ENCODE assay signal across 31 mouse cellular contexts in genomic region chr11:94290062-94290740, GRCm38 (mm10). TPM values are rescaled to one million over a fixed set of nuclear protein-coding genes. Genes with fewer than 3 reads are reported as not detected.
A peak's percentile ranks its signal among the peaks of the same experiment; 100 is the strongest.
DNase-seq lines count a peak whose midpoint lies in the region; ATAC-seq and TF ChIP-seq lines count a peak whose summit lies in the region.
"Had no signal": no experiment of that assay in that cellular context is flagged by ENCODE, and none has a peak within 500 bp of the region (broad histone marks: within the 10 kb centered on the region; RNA-seq: fewer than 3 reads in every experiment).

No protein-coding gene starts in this region.

- H3K4me3 ChIP-seq in CH12.LX (replicated peaks in 1 of 3; ENCODE audit: low read depth in 2 of 3, low read length in 2 of 3, poor library complexity in 1 of 3), result no peak overlapping the region
- H3K4me3 ChIP-seq in G1E (ENCODE audit: low read depth, low read length), result no peak overlapping the region
- peak overlapping the region in 1 of 2 experiments; percentile 25; a peak in 1 of 4 replicates for H3K4me3 ChIP-seq in liver, embryonic 14.5 days (ENCODE audit: insufficient read depth in 1 of 2, low read depth in 2 of 2, low read length in 2 of 2)
- H3K4me3 ChIP-seq: forebrain, embryonic 10.5 days; hindbrain, embryonic 12.5 days; limb, embryonic 12.5 days; megakaryocyte, embryonic 14.5 days had no signal

- no peaks in the 10 kb centered on the region for H3K9me3 ChIP-seq in CH12.LX (replicated peaks; ENCODE audit: low read length)
- no peaks in the 10 kb centered on the region for H3K9me3 ChIP-seq in G1E (replicated peaks)
- H3K9me3 ChIP-seq in liver, embryonic 14.5 days (ENCODE audit: control insufficient read depth, low read length), result no peaks in the 10 kb centered on the region
- H3K9me3 ChIP-seq: forebrain, embryonic 10.5 days; hindbrain, embryonic 12.5 days; limb, embryonic 12.5 days; megakaryocyte, embryonic 14.5 days had no signal

- in situ Hi-C loops in CH12.LX (cut with MboI; ENCODE audit: low pct_ligation_motif_present, low pct_unique_long_range_greater_than_20kb, low sequenced_read_pairs), result no loop called here

- peaks cover 19% of the 10 kb centered on the region for H3K79me2 ChIP-seq in CH12.LX (replicated peaks; ENCODE audit: control insufficient read depth, extremely low read depth, insufficient read depth, poor library complexity, severe bottlenecking)

- dilution Hi-C loops in CH12.LX (cut with MboI; ENCODE audit: extremely low pct_ligation_motif_present, extremely low pct_unique_long_range_greater_than_20kb, low sequenced_read_pairs), result no loop called here

- peak; percentile 28; the same call in 1 of the 2 replicates for ATAC-seq in G1E (ENCODE audit: extremely low read depth, insufficient number of reproducible peaks, low FRiP score, poor library complexity, severe bottlenecking)
- peak; percentile 98 for ATAC-seq in erythroid progenitor cell, adult 5-6 weeks (replicated peaks; ENCODE audit: low FRiP score, poor library complexity, severe bottlenecking)
- peak; percentile 98 for ATAC-seq in liver, embryonic 14.5 days (ENCODE audit: insufficient read depth)
- ATAC-seq: forebrain, embryonic 16.5 days had no signal

- TF ChIP-seq EP300 in CH12.LX (IDR thresholded peaks at IDR 0.05; ENCODE audit: low read length), result no peak
- peak; percentile 79 for TF ChIP-seq EP300 in liver, embryonic 14.5 days (IDR thresholded peaks at IDR 0.05; ENCODE audit: low read depth)

- no peak for DNase-seq in CH12.LX (ENCODE audit: extremely low read depth)
- no peak for DNase-seq in G1E (ENCODE audit: low spot score)
- peak; percentile 72 to 80 (median 79) for DNase-seq in liver, embryonic 14.5 days (ENCODE audit: low read depth in 3 of 3, low spot score in 3 of 3)
- DNase-seq in lung, postnatal 4 days, result no peak
- no peak for DNase-seq in layer of hippocampus, postnatal 10 days (ENCODE audit: low spot score in 2 of 2)
- DNase-seq in adipocyte (ENCODE audit: low spot score), result no peak
- no peak for DNase-seq in Muller cell, postnatal 12 days (ENCODE audit: inconsistent ontology term)
- DNase-seq: adrenal gland, adult 8-10 months; cerebellum, adult 9-10 months; gastrocnemius, postnatal 14 days; heart, adult 18-20 months; kidney, adult 2 months; kidney, postnatal 10 days; lung, adult 2 months; lung, postnatal 14 days; midbrain, embryonic 14.5 days; retina, postnatal 1 day; right cerebral cortex, postnatal 25 days had no signal

- H3K36me3 ChIP-seq in CH12.LX (replicated peaks in 1 of 2; ENCODE audit: control insufficient read depth in 1 of 2, insufficient read depth in 1 of 2, low read length in 1 of 2), result peaks cover 79 to 100% of the 10 kb centered on the region in 2 experiments
- peaks cover 95% of the 10 kb centered on the region for H3K36me3 ChIP-seq in G1E (replicated peaks)
- peaks cover 83% of the 10 kb centered on the region for H3K36me3 ChIP-seq in liver, embryonic 14.5 days (replicated peaks; ENCODE audit: control insufficient read depth, insufficient read depth, low read depth)

- 44% methylated on average over 10 of the region's 10 CpGs for WGBS in liver, embryonic 14.5 days (ENCODE audit: insufficient replicate concordance)

- H3K4me2 ChIP-seq in CH12.LX (ENCODE audit: insufficient read depth, low read depth, poor library complexity, severe bottlenecking), result no peak overlapping the region
- H3K4me2 ChIP-seq in liver, embryonic 14.5 days (ENCODE audit: low read depth), result peak overlapping the region; percentile 60
- H3K4me2 ChIP-seq: hindbrain, embryonic 12.5 days; limb, embryonic 12.5 days had no signal

- TF ChIP-seq POLR2A in CH12.LX (IDR thresholded peaks at IDR 0.05; ENCODE audit: low read depth, low read length), result peak; percentile 32; the same call in 1 of the 2 replicates

- H3K9ac ChIP-seq in CH12.LX (ENCODE audit: insufficient read depth, low read depth), result no peak overlapping the region
- peak overlapping the region; percentile 25; the same call in 1 of the 2 replicates for H3K9ac ChIP-seq in liver, embryonic 14.5 days (replicated peaks)
- H3K9ac ChIP-seq: hindbrain, embryonic 12.5 days; limb, embryonic 12.5 days had no signal

- no peak overlapping the region for H3K27ac ChIP-seq in CH12.LX (ENCODE audit: insufficient read depth, low read depth)
- H3K27ac ChIP-seq in liver, embryonic 14.5 days, result peak overlapping the region; percentile 93
- H3K27ac ChIP-seq: forebrain, embryonic 10.5 days; hindbrain, embryonic 12.5 days; limb, embryonic 12.5 days had no signal

- H3K4me1 ChIP-seq in CH12.LX (ENCODE audit: control insufficient read depth in 1 of 2, insufficient read depth in 2 of 2) (no peaks in the 10 kb centered on the region), G1E (ENCODE audit: insufficient read depth, low read depth, low read length) (peaks cover 30% of the 10 kb centered on the region)
- H3K4me1 ChIP-seq in liver, embryonic 14.5 days (replicated peaks; ENCODE audit: control insufficient read depth in 2 of 2, insufficient read depth in 2 of 2, low read length in 1 of 2), result peaks cover 15 to 18% of the 10 kb centered on the region in 2 experiments
- H3K4me1 ChIP-seq: forebrain, embryonic 10.5 days; hindbrain, embryonic 12.5 days; limb, embryonic 12.5 days had no signal

- no peak for TF ChIP-seq CTCF in CH12.LX (conservative IDR thresholded peaks at IDR 0.05 in 1 of 2, IDR thresholded peaks at IDR 0.05 in 1 of 2; ENCODE audit: low read depth in 2 of 2, low read length in 2 of 2)
- TF ChIP-seq CTCF in G1E (IDR thresholded peaks at IDR 0.05; ENCODE audit: low read depth, low read length), result no peak
- TF ChIP-seq CTCF in liver, embryonic 14.5 days (IDR thresholded peaks at IDR 0.05; ENCODE audit: low read depth), result no peak

- no peaks in the 10 kb centered on the region for H3K27me3 ChIP-seq in CH12.LX (replicated peaks)
- no peaks in the 10 kb centered on the region for H3K27me3 ChIP-seq in G1E (ENCODE audit: insufficient read depth, low read length)
- no peaks in the 10 kb centered on the region for H3K27me3 ChIP-seq in liver, embryonic 14.5 days (ENCODE audit: control insufficient read depth, insufficient read depth, low read length)
- H3K27me3 ChIP-seq: hindbrain, embryonic 12.5 days; limb, embryonic 12.5 days; megakaryocyte, embryonic 14.5 days had no signal

- TF ChIP-seq RAD21 in CH12.LX (IDR thresholded peaks at IDR 0.05; ENCODE audit: low read depth, low read length), result no peak

TF ChIP-seq in CH12.LX, 34 proteins besides CTCF, POLR2A, EP300 and RAD21 (continues in another document):
- TF ChIP-seq ZC3H11A (IDR thresholded peaks at IDR 0.05; ENCODE audit: low read depth, low read length) (no peak), TBP (conservative IDR thresholded peaks at IDR 0.05; ENCODE audit: low read depth, low read length) (no peak), CHD2 (IDR thresholded peaks at IDR 0.05; ENCODE audit: low read length) (no peak), ELF1 (IDR thresholded peaks at IDR 0.05; ENCODE audit: low read depth, low read length) (no peak)

RNA-seq across cellular contexts. Expression of gene Gm21885, which starts 8.5 kb away (rescaled TPM):
- total RNA-seq in CH12.LX (2012; rRNA removed) (0.21 and 0.55 TPM in 2 replicates), CH12.LX (2014; rRNA removed) (not detected in 2 replicates), G1E (2014; fragmentation: Nextera tagmentation) (not detected in 2 replicates), G1E (2017) (0.23 TPM in 1 of 2 replicates, not detected in the other)
- polyA plus RNA-seq in CH12.LX (2012; ENCODE audit: insufficient read length, low read depth) (0.30 and 0.33 TPM in 2 replicates), G1E (2012) (not detected in 2 replicates)
- not detected in 2 replicates for total RNA-seq in erythroid progenitor cell, adult 5-6 weeks (2015; ENCODE audit: low replicate concordance)
- total RNA-seq in erythroid progenitor cell, adult 5-6 weeks (2017; ENCODE audit: low replicate concordance), result not detected in 2 replicates
- not detected in 2 replicates for polyA plus RNA-seq in liver, embryonic 14.5 days (2012; rRNA removed)
- 0.32 TPM in 1 of 2 replicates, not detected in the other for polyA plus RNA-seq in liver, embryonic 14.5 days (2014; fragmentation: Nextera tagmentation; extraction: Ambion mirVana)
- not detected for total RNA-seq in layer of hippocampus, postnatal 10 days (2021)
- total RNA-seq: adrenal gland, adult 8-10 months; gastrocnemius, postnatal 14 days; heart, postnatal 25 days; layer of hippocampus, postnatal 25 days; left cerebral cortex, postnatal 14 days had no signal
- polyA plus RNA-seq: C2C12; forebrain, embryonic 10.5 days; kidney, adult 2 months; limb, embryonic 12.5 days; lung, adult 2 months; neural tube, embryonic 11.5 days; thymus, postnatal 0 days; urinary bladder, adult 2 months had no signal

RNA-seq across cellular contexts. Expression of gene Luc7l3, which starts 31.6 kb away (rescaled TPM):
- total RNA-seq in CH12.LX (2012; rRNA removed), result 57.7 and 82.3 TPM in 2 replicates
- total RNA-seq in CH12.LX (2014; rRNA removed), result 69.8 and 82.2 TPM in 2 replicates
- polyA plus RNA-seq in CH12.LX (2012; ENCODE audit: insufficient read length, low read depth), result 246 and 318 TPM in 2 replicates
- 238 and 283 TPM in 2 replicates for total RNA-seq in G1E (2014; fragmentation: Nextera tagmentation)
- total RNA-seq in G1E (2017), result 170 and 260 TPM in 2 replicates
- polyA plus RNA-seq in G1E (2012), result 26.4 and 38.7 TPM in 2 replicates
- total RNA-seq in erythroid progenitor cell, adult 5-6 weeks (2015; ENCODE audit: low replicate concordance), result 261 and 280 TPM in 2 replicates
- total RNA-seq in erythroid progenitor cell, adult 5-6 weeks (2017; ENCODE audit: low replicate concordance), result 596 and 607 TPM in 2 replicates
- 20.6 and 39.1 TPM in 2 replicates for polyA plus RNA-seq in liver, embryonic 14.5 days (2012; rRNA removed)
- 33.7 and 38.7 TPM in 2 replicates for polyA plus RNA-seq in liver, embryonic 14.5 days (2014; fragmentation: Nextera tagmentation; extraction: Ambion mirVana)
- 100 to 1,000 TPM; 127 to 142 TPM for total RNA-seq in layer of hippocampus, postnatal 10 days (2021)

RNA-seq across cellular contexts. Expression of gene Ankrd40, which starts 37.6 kb away (rescaled TPM):
- total RNA-seq in CH12.LX (2012; rRNA removed) (55.7 and 56.0 TPM in 2 replicates), CH12.LX (2014; rRNA removed) (62.0 and 64.5 TPM in 2 replicates), G1E (2014; fragmentation: Nextera tagmentation) (34.4 and 46.0 TPM in 2 replicates), G1E (2017) (46.4 and 48.4 TPM in 2 replicates)
- polyA plus RNA-seq in CH12.LX (2012; ENCODE audit: insufficient read length, low read depth) (97.4 and 98.8 TPM in 2 replicates), G1E (2012) (75.8 and 90.9 TPM in 2 replicates)
- 12.2 and 39.6 TPM in 2 replicates for total RNA-seq in erythroid progenitor cell, adult 5-6 weeks (2015; ENCODE audit: low replicate concordance)
- 22.2 and 28.6 TPM in 2 replicates for total RNA-seq in erythroid progenitor cell, adult 5-6 weeks (2017; ENCODE audit: low replicate concordance)
- 11.7 and 12.6 TPM in 2 replicates for polyA plus RNA-seq in liver, embryonic 14.5 days (2012; rRNA removed)
- 5.1 and 5.5 TPM in 2 replicates for polyA plus RNA-seq in liver, embryonic 14.5 days (2014; fragmentation: Nextera tagmentation; extraction: Ambion mirVana)
- 10 to 100 TPM; 74.1 to 83.6 TPM for total RNA-seq in layer of hippocampus, postnatal 10 days (2021)

RNA-seq across cellular contexts. Expression of gene Wfikkn2, which starts 44.4 kb away (rescaled TPM):
- total RNA-seq in CH12.LX (2012; rRNA removed) (0.04 and 0.08 TPM in 2 replicates), CH12.LX (2014; rRNA removed) (0.08 TPM in 1 of 2 replicates, not detected in the other), G1E (2014; fragmentation: Nextera tagmentation) (not detected in 2 replicates), G1E (2017) (0.05 TPM in 1 of 2 replicates, not detected in the other)
- polyA plus RNA-seq in CH12.LX (2012; ENCODE audit: insufficient read length, low read depth) (0.10 and 0.11 TPM in 2 replicates), G1E (2012) (0.03 TPM in 1 of 2 replicates, not detected in the other)
- total RNA-seq in erythroid progenitor cell, adult 5-6 weeks (2015; ENCODE audit: low replicate concordance), result 0.42 TPM in 1 of 2 replicates, not detected in the other
- total RNA-seq in erythroid progenitor cell, adult 5-6 weeks (2017; ENCODE audit: low replicate concordance), result 0.51 and 0.53 TPM in 2 replicates
- polyA plus RNA-seq in liver, embryonic 14.5 days (2012; rRNA removed), result 0.12 and 0.23 TPM in 2 replicates
- polyA plus RNA-seq in liver, embryonic 14.5 days (2014; fragmentation: Nextera tagmentation; extraction: Ambion mirVana), result 0.05 and 0.17 TPM in 2 replicates
- total RNA-seq in layer of hippocampus, postnatal 10 days (2021), result 1 to 10 TPM; 1.5 to 2.0 TPM

Comparison
In these comparisons a context has a peak if more than half of its experiments do, and no peak if none do; other contexts are left out.
1. DNase-seq: peak in liver, embryonic 14.5 days (3 of 3); none in CH12.LX (single experiment), G1E (single experiment), lung, postnatal 4 days (0 of 2), layer of hippocampus, postnatal 10 days (0 of 2), adipocyte (single experiment) and Muller cell, postnatal 12 days (single experiment).
2. ATAC-seq: peak in every context shown above with its lines; median percentile 98 in erythroid progenitor cell, adult 5-6 weeks; 98 in liver, embryonic 14.5 days; 28 in G1E.